Mouse (Mus musculus) kidney, adult 2 months (tissue): Measurements from ENCODE around the gene Atp6v0e.

Source experiments
- CTCF ChIP-seq: fragments of 200-500 bp; conservative IDR thresholded peaks from 2 replicates; pipeline ENCODE4 v1.5.1; 2011; ENCODE audit warnings: low read depth, mild to moderate bottlenecking, control low read depth, low read length, moderate library complexity, mixed read lengths; ENCODE audit not compliant: insufficient read depth, insufficient read length
- POLR2A ChIP-seq: fragments of 200-500 bp; IDR thresholded peaks from one replicate; pipeline ENCODE4 v1.6.1; 2011; ENCODE audit warnings: low read depth, low read length, control low read depth

- TF ChIP-seq POLR2A (no peak), CTCF (no peak)
Observed at GRCm38 (mm10) chr17:26707066-26707465, 44.0 kb downstream of the Atp6v0e start.
